Mouse (Mus musculus) neural tube, embryonic 14.5 days (tissue): Measurements from ENCODE around the gene Zmym5. TPM values are rescaled to one million over a fixed set of nuclear protein-coding genes. Genes with fewer than 3 reads are reported as not detected.

Experiments used
- polyA plus RNA-seq: library from polyadenylated mRNA; unstranded; fragments of >200 nt; fragmentation: Nextera tagmentation; extraction: Ambion mirVana; gene quantifications from 2 replicates; pipeline ENCODE4 v1.2.1, GENCODE M21; 2014

The Zmym5 gene
- polyA plus RNA-seq, 1 experiment from 2014 or later = 28.0 TPM

Other genes starting within 250 kb of the Zmym5 start
- 5.1 TPM in 2 replicates for gene Cenpj, start 236.3 kb downstream of the Zmym5 start, polyA plus RNA-seq
- gene Parp4, start 236.1 kb downstream of the Zmym5 start, polyA plus RNA-seq = 1.3 TPM in 2 replicates
- 44.9 and 49.1 TPM in 2 replicates for gene Mphosph8, start 143.5 kb downstream of the Zmym5 start, polyA plus RNA-seq
- 51.3 and 72.5 TPM in 2 replicates for gene Pspc1, start 33.4 kb downstream of the Zmym5 start, polyA plus RNA-seq
- 59.9 and 61.0 TPM in 2 replicates for gene Zmym2, start 74.9 kb upstream of the Zmym5 start, polyA plus RNA-seq
- 1.6 TPM in 1 of 2 replicates, not detected in the other for gene Gja3, start 246.4 kb upstream of the Zmym5 start, polyA plus RNA-seq